Mouse (Mus musculus): Measurements from ENCODE around the gene Tmsb10.

Tmsb10 gene

GRCm38 (mm10) chr6:72982506-72982905, 24.0 kb upstream of the Tmsb10 start:
- no peaks in the 10 kb centered on the region for H3K36me3 ChIP-seq (ENCODE audit: insufficient read depth, low read length)
- TF ChIP-seq NANOG (IDR thresholded peaks at IDR 0.05; ENCODE audit: borderline replicate concordance, low read length) (no peak), CTCF (conservative IDR thresholded peaks at IDR 0.05; ENCODE audit: low read length) (no peak), POU5F1 (IDR thresholded peaks at IDR 0.05; ENCODE audit: borderline replicate concordance, low read length) (no peak)
- no peaks in the 10 kb centered on the region for H3K9me3 ChIP-seq (ENCODE audit: low read length)
- peaks cover 21% of the 10 kb centered on the region; the same call in 1 of the 2 replicates for H3K4me1 ChIP-seq (replicated peaks; ENCODE audit: low read depth, low read length)
- H3K27me3 ChIP-seq (ENCODE audit: insufficient read depth, low read length): peaks cover 20% of the 10 kb centered on the region; the same call in 1 of the 2 replicates
- H3K4me3 ChIP-seq (replicated peaks; ENCODE audit: low read length): no peak overlapping the region

GRCm38 (mm10) chr6:72981851-72982250, 23.3 kb upstream of the Tmsb10 start:
- TF ChIP-seq CTCF (conservative IDR thresholded peaks at IDR 0.05; ENCODE audit: low read length) (no peak), NANOG (IDR thresholded peaks at IDR 0.05; ENCODE audit: borderline replicate concordance, low read length) (no peak), POU5F1 (IDR thresholded peaks at IDR 0.05; ENCODE audit: borderline replicate concordance, low read length) (no peak)
- peaks cover 21% of the 10 kb centered on the region; the same call in 1 of the 2 replicates for H3K4me1 ChIP-seq (replicated peaks; ENCODE audit: low read depth, low read length)
- no peaks in the 10 kb centered on the region for H3K36me3 ChIP-seq (ENCODE audit: insufficient read depth, low read length)
- no peaks in the 10 kb centered on the region for H3K9me3 ChIP-seq (ENCODE audit: low read length)
- H3K27me3 ChIP-seq (ENCODE audit: insufficient read depth, low read length): peaks cover 20% of the 10 kb centered on the region; the same call in 1 of the 2 replicates
- H3K4me3 ChIP-seq (replicated peaks; ENCODE audit: low read length): no peak overlapping the region

DNA sequence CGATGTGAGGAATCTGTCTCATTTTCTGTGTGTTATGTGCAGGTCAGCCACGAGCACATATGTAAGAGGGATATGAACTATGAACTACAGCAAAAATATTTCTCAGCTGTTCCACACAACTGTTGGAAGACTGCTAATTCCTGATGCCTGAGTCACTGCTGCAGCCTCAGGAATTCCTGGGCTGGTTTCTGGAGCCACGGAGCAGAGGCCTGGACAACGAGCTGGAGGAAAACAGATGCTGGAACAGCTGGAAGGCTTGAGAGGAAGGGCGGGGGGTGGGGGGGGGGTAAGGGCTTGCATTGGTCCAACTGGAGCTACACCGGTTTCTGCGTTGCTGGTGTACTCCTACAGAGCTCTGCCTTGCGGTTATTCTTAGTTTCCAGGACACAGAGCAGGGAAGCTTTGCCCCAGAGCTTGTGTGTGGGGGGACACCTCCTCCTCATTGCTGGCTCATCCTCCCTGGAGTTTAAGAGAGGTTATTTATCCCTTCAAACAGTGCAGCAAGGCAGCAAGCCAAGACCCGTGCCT, 22.6 kb upstream of the Tmsb10 start:
- H3K4me1 ChIP-seq (replicated peaks; ENCODE audit: low read depth, low read length): peaks cover 21% of the 10 kb centered on the region; the same call in 1 of the 2 replicates
- no peaks in the 10 kb centered on the region for H3K36me3 ChIP-seq (ENCODE audit: insufficient read depth, low read length)
- H3K4me3 ChIP-seq (replicated peaks; ENCODE audit: low read length): no peak overlapping the region
- TF ChIP-seq NANOG (IDR thresholded peaks at IDR 0.05; ENCODE audit: borderline replicate concordance, low read length): no peak
- TF ChIP-seq POU5F1 (IDR thresholded peaks at IDR 0.05; ENCODE audit: borderline replicate concordance, low read length): no peak
- TF ChIP-seq CTCF (conservative IDR thresholded peaks at IDR 0.05; ENCODE audit: low read length): no peak
- H3K9me3 ChIP-seq (ENCODE audit: low read length): no peaks in the 10 kb centered on the region
- H3K27me3 ChIP-seq (ENCODE audit: insufficient read depth, low read length): peaks cover 14% of the 10 kb centered on the region; the same call in 1 of the 2 replicates

- H3K4me1 ChIP-seq (replicated peaks; ENCODE audit: low read depth, low read length): peaks cover 11% of the 10 kb centered on the region; the same call in 1 of the 2 replicates
- 0 out of 2 replicates have a peak, but pooled peaks cover 4% of the 10 kb centered on the region for H3K27me3 ChIP-seq (ENCODE audit: insufficient read depth, low read length)
- no peaks in the 10 kb centered on the region for H3K36me3 ChIP-seq (ENCODE audit: insufficient read depth, low read length)
- TF ChIP-seq POU5F1 (IDR thresholded peaks at IDR 0.05; ENCODE audit: borderline replicate concordance, low read length) (no peak), CTCF (conservative IDR thresholded peaks at IDR 0.05; ENCODE audit: low read length) (no peak), NANOG (IDR thresholded peaks at IDR 0.05; ENCODE audit: borderline replicate concordance, low read length) (no peak)
- no peak overlapping the region for H3K4me3 ChIP-seq (replicated peaks; ENCODE audit: low read length)
- H3K9me3 ChIP-seq (ENCODE audit: low read length): no peaks in the 10 kb centered on the region
Observed at GRCm38 (mm10) chr6:72976866-72977265, 18.3 kb upstream of the Tmsb10 start.

- no peak overlapping the region for H3K4me3 ChIP-seq (replicated peaks; ENCODE audit: low read length)
- H3K9me3 ChIP-seq (ENCODE audit: low read length): no peaks in the 10 kb centered on the region
- H3K4me1 ChIP-seq (replicated peaks; ENCODE audit: low read depth, low read length): peaks cover 4% of the 10 kb centered on the region; the same call in 1 of the 2 replicates
- 0 out of 2 replicates have a peak, but pooled peaks cover 3% of the 10 kb centered on the region for H3K27me3 ChIP-seq (ENCODE audit: insufficient read depth, low read length)
- no peak for TF ChIP-seq NANOG (IDR thresholded peaks at IDR 0.05; ENCODE audit: borderline replicate concordance, low read length)
- no peak for TF ChIP-seq CTCF (conservative IDR thresholded peaks at IDR 0.05; ENCODE audit: low read length)
- no peak for TF ChIP-seq POU5F1 (IDR thresholded peaks at IDR 0.05; ENCODE audit: borderline replicate concordance, low read length)
- H3K36me3 ChIP-seq (ENCODE audit: insufficient read depth, low read length): no peaks in the 10 kb centered on the region
Observed at GRCm38 (mm10) chr6:72971074-72971473, 12.5 kb upstream of the Tmsb10 start.

DNA sequence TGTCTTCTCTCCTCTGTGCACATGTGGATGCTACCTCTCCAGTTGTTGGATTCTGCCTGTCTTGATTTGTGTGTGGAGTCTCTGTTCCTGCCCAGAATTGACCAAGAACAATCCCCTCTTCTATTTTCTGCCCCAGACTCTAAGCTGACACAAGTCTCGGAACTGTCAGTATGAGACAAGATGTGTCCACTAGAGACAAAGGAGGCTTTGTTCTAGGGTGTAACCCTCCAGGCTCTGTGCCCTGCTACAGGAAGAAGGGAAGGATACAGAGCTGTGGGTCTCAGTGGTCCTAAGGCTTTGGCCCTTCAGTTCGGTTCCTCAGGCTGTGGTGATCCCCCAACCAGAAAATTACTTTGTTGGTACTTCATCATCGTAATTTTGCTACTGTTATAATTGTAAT, 11.2 kb upstream of the Tmsb10 start:
- TF ChIP-seq NANOG (IDR thresholded peaks at IDR 0.05; ENCODE audit: borderline replicate concordance, low read length) (no peak), POU5F1 (IDR thresholded peaks at IDR 0.05; ENCODE audit: borderline replicate concordance, low read length) (no peak), CTCF (conservative IDR thresholded peaks at IDR 0.05; ENCODE audit: low read length) (no peak)
- H3K4me1 ChIP-seq (replicated peaks; ENCODE audit: low read depth, low read length): peaks cover 4% of the 10 kb centered on the region; the same call in 1 of the 2 replicates
- no peaks in the 10 kb centered on the region for H3K9me3 ChIP-seq (ENCODE audit: low read length)
- no peaks in the 10 kb centered on the region for H3K36me3 ChIP-seq (ENCODE audit: insufficient read depth, low read length)
- H3K27me3 ChIP-seq (ENCODE audit: insufficient read depth, low read length): no peaks in the 10 kb centered on the region
- no peak overlapping the region for H3K4me3 ChIP-seq (replicated peaks; ENCODE audit: low read length)

- no peaks in the 10 kb centered on the region for H3K36me3 ChIP-seq (ENCODE audit: insufficient read depth, low read length)
- no peak overlapping the region for H3K4me3 ChIP-seq (replicated peaks; ENCODE audit: low read length)
- H3K9me3 ChIP-seq (ENCODE audit: low read length): no peaks in the 10 kb centered on the region
- H3K27me3 ChIP-seq (ENCODE audit: insufficient read depth, low read length): no peaks in the 10 kb centered on the region
- TF ChIP-seq CTCF (conservative IDR thresholded peaks at IDR 0.05; ENCODE audit: low read length) (no peak), NANOG (IDR thresholded peaks at IDR 0.05; ENCODE audit: borderline replicate concordance, low read length) (no peak), POU5F1 (IDR thresholded peaks at IDR 0.05; ENCODE audit: borderline replicate concordance, low read length) (no peak)
- H3K4me1 ChIP-seq (replicated peaks; ENCODE audit: low read depth, low read length): peaks cover 32% of the 10 kb centered on the region
Observed at GRCm38 (mm10) chr6:72965199-72965598, 6.7 kb upstream of the Tmsb10 start.

DNA sequence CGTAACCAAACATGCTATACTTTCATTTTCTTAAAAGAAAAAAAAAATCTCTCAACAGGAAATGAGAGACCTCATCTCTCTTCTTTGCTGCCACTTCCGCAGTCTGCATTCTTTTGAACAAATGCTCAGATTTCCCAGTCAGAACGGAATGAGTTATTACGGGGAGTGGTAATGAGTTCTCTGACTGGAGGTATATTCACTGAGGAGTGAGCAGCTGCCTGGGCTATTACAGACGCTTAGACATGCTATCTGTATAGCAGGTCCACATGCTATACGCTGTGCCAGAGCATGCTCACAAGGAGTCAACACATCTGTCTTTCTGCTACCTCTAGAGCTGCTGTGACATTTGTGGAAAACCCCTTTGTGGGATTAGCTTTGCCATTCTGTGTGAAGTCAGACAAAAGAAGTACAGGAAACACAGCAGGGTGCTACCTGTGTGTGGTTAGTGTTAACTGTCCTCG, 3.8 kb upstream of the Tmsb10 start:
- Histone ChIP-seq H3K36me3 (ENCODE audit: insufficient read depth, low read length) (peaks cover 2% of the 10 kb centered on the region; the same call in 1 of the 2 replicates), H3K4me1 (replicated peaks; ENCODE audit: low read depth, low read length) (peaks cover 42% of the 10 kb centered on the region)
- TF ChIP-seq POU5F1 (IDR thresholded peaks at IDR 0.05; ENCODE audit: borderline replicate concordance, low read length) (no peak), NANOG (IDR thresholded peaks at IDR 0.05; ENCODE audit: borderline replicate concordance, low read length) (no peak), CTCF (conservative IDR thresholded peaks at IDR 0.05; ENCODE audit: low read length) (no peak)

More for the DNA sequence above, 3.8 kb upstream of the Tmsb10 start:
- Histone ChIP-seq H3K9me3 (ENCODE audit: low read length) (no peaks in the 10 kb centered on the region), H3K27me3 (ENCODE audit: insufficient read depth, low read length) (no peaks in the 10 kb centered on the region), H3K4me3 (replicated peaks; ENCODE audit: low read length) (no peak overlapping the region)
